Mouse (Mus musculus) testis, adult 2 months (tissue): ENCODE measurements around the gene Fbxo42.

Experiments
- CTCF ChIP-seq: fragments of 200-500 bp; IDR thresholded peaks from 2 replicates; pipeline ENCODE4 v1.5.1; 2012; ENCODE audit warnings: low read depth, mild to moderate bottlenecking, inconsistent platforms, low read length, moderate library complexity; ENCODE audit not compliant: control insufficient read depth, insufficient read depth, insufficient replicate concordance
- POLR2A ChIP-seq: fragments of 200-500 bp; IDR thresholded peaks from 2 replicates; pipeline ENCODE4 v1.6.1; 2012; ENCODE audit warnings: low read depth, mild to moderate bottlenecking, inconsistent platforms, low read length, moderate library complexity; ENCODE audit not compliant: control insufficient read depth

GRCm38 (mm10) chr4:141120700-141121099 is 27.0 kb upstream of the Fbxo42 start:
- peak; percentile 39; the same call in 1 of the 2 replicates for TF ChIP-seq CTCF
- no peak for TF ChIP-seq POLR2A
